Mouse (Mus musculus): Measurements from ENCODE around the gene Iffo1.

Gene Iffo1

DNA sequence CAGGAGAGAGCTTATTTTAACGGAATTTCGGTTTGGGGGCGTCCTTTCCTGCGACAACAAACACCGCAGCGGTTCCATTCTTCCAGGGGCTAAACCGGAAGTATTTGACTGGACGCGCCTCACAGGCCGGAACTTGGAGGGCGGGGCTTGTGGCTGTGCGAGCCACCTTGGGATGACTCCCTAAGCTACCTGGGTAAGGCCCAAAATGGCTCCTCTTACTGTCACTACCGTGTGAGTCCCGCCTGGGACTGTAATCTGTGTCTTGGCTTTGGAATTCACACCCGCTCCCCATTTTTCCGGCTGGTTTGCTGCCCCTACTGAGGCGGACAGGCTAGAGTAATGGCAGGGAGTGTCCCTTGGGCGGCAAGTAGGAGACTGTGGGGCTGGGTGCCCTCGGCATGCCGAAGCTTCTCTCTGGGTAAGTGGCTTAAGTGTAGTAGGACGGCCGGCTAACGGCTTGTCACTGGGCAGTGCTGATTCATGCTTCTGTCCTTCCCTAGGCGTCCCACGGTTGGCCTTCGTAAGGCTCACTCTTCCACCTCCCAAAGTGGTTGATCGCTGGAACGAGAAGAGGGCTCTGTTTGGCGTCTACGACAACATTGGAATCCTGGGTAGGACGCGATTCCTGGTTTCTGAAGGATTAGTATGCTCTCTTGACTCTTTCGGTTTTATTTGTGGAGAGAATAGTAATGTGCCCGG is 47.1 kb downstream of the Iffo1 start:
- no peak for DNase-seq (ENCODE audit: extremely low read depth, low read depth, low spot score)

DNA sequence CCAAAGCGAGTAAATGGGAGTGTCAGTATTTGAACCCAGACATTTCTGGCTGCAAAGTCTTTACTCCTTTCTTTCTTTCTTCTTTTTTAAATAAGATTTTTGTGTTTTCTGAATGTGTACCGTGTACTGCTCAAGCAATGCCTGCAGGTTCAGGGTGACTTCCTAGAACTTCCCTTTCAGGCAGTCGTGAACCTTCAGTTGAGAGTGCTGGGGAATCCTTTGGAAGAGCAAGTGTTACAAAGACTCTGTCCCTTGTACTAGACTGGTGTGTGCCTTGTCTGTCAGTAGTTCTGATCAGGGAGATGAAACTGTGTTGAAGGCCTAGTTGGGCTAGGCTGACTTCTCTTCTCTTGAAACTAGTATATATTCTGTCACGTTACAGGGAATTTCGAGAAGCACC is 47.8 kb downstream of the Iffo1 start:
- DNase-seq (ENCODE audit: extremely low read depth, low read depth, low spot score) = no peak

DNA sequence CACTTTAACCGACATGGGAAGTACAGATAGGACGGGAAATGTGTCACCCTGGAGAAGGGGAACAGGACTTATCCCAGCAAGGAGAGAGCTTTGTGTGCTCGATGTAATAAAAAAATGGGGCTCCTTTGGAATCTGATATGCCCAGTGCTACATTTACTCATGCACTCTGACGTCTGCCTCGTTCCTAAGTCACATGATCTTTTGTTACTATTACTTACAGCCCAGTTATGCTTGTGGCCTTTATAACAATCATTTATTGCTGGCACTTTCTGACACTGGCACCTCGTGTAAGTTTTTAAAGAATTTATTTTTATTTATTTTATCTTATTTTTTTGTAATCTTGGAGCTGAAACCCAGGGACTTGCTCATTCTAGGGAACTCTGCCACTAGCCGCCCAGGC is 48.3 kb downstream of the Iffo1 start:
- DNase-seq (ENCODE audit: extremely low read depth, low read depth, low spot score) = no peak

DNA sequence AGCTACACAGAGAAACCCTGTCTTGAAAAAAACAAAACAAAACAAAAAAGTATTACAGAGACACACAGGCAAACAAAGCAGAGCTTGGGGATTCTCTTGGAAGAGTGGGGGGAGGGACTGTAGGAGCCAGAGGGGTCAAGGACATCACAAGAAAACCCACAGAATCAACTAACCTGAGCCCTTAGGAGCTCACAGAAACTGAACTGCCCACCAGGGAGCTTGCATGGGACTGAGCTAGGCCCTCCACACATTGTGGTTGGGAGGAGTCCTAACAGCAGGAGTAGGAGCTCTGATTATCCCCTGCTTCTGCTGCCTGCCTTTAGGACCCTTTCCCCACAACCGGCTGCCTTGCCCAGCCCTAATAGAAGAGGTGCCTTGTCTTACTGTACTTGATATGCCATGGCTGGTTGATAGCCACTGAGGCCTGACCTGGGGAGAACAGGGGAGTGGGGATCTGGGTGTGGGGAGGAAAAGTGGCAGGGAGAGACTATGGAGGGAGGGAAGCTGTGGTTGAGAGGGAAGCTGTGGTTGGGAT is 50.6 kb downstream of the Iffo1 start:
- DNase-seq (ENCODE audit: extremely low read depth, low read depth, low spot score) = no peak

DNA sequence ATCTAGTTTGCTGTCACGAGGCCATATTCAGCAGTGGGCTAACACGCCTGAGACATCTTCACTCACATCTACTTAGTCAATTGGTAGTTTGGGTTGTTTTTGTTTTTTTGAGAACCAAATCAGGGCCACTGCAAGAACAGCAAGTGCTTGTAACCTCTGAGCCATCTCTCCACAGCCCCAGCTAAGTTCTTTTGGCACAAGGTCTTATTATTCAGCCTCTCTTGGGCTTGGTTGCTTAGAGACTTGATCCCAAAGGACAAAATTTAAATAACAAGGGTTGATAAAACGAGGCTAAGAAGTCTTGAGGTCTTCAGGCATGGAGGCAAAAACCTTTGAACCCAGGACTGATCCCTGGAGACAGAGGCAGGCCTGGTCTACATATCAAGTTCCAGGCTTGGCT is 51.3 kb downstream of the Iffo1 start:
- DNase-seq (ENCODE audit: extremely low read depth, low read depth, low spot score) = no peak

GRCm38 (mm10) chr6:125197166-125197565 is 52.1 kb downstream of the Iffo1 start:
- DNase-seq (ENCODE audit: extremely low read depth, low read depth, low spot score) = no peak

- DNase-seq (ENCODE audit: extremely low read depth, low read depth, low spot score) = no peak
These were observed 65.4 kb downstream of the Iffo1 start for GRCm38 (mm10) chr6:125210436-125210835.
